Mouse (Mus musculus): ENCODE results near the gene Paip2b.
"Not testable (repeated sequence)": the region's sequence is repeated elsewhere in the genome, so short reads cannot be mapped to it uniquely, and the experiment has no call there.

The Paip2b gene

DNA sequence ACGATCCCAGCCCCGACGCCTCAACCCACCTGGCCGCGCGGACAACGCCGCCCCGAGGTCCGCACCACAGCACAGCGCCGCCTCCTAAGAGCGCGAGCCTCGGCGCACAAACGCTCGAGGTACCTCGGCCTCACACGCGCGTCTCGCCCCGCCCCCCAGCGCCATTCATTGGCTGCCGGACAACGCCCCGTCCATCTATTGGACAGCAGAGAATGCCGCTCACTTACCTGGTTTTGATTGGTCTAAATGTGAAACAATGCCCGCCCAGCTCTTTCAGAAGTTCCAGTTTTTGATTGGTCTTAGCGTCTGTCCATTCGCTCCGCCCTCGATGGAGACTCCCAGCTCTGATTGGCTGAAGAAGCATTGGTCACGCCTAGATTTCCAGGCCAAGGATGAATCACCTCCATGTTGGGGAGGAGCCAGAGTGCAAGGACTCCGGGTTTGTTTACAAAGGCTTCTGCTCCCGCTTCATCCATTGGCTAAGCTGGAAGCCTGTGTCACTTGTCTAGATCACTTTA is at the start of gene Paip2b:
Paip2b (minus strand) TSS at position 136 of the 518 bp plus-strand sequence.
- peak; percentile 98 to 99 for DNase-seq (ENCODE audit: low spot score in 2 of 2)

DNA sequence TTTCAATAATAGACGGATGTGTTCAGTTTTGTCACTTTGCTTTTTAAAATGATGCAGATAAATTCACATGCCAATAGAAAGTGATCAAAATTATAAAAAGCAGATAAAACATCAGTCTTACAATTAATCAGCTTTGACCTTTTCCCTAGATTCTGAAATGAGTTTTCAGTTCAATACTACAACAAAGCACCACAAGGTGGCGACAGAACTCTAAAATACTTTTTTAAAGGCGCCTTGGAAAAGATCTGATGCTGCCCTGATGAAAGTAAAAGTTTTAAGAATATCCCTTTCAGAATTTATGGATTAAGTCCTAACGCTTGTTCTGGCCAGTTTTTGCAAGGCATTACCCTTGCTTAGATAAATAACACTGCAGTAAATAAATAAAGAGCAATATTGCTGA is 48.3 kb upstream of the Paip2b start:
- peak; percentile 70 to 74 for DNase-seq (ENCODE audit: low spot score in 2 of 2)

- peak; percentile 43 to 48 for DNase-seq (ENCODE audit: low spot score in 2 of 2)
Measured at GRCm38 (mm10) chr6:83867598-83868585, 36.4 kb upstream of the Paip2b start.

DNA sequence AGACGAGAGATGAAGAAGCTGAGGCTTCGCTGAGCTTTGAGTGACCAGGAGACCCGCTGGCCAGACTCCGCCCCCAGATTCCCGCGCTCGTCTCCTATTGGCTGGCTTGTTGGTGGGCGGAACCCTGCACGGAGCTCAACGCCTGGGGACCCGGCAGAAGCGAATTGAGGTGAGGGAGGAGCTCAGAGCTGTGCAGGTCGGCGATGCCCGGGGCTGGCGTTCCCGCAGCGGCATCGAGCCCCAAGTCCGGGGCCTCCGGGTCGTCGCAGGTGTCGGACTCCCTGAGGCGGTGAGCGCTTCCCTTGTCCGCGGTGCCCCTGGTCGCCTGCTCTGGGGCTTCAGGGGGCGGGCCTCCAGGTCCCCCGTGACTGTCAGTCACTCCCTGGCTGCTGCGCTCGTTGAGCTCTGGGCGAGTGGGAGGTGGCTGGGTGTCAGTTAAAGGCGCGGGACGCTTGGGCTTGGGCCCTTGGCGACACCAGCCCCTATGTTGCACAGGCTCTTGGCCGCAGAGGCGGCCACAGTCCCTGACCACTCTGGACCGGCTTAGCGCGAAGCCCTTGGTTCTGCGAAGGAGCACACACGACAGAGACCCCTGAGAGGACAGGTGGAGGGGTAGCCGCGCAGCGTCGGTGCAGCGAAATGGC is 35.5 kb upstream of the Paip2b start, which contains the start of gene Zfp638:
Zfp638 (plus strand) TSS at position 156 of the 644 bp plus-strand sequence.
- DNase-seq (ENCODE audit: low spot score in 2 of 2), result peak; percentile 96 to 97

DNA sequence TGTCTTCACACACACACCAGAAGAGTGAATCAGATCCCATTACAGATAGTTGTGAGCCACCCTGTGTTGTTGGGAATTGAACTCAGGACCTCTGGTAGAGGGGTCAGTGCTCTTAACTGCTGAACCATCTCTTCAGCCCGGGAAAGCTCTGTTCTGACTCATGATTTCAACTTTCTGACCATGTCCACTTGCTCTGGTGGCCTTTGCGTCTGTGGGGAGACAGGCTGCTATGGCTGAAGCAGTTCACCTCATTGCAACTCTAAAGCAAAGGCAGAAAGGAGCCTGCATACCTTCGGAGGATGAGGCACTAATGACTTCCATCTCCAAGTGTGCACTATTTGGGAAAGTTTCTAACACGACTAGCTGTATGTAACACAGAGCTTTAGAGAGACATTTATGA is 34.9 kb upstream of the Paip2b start:
- no peak for DNase-seq (ENCODE audit: low spot score in 2 of 2)

GRCm38 (mm10) chr6:83863538-83863937 is 32.0 kb upstream of the Paip2b start:
- DNase-seq (ENCODE audit: low spot score in 2 of 2), result no peak

DNA sequence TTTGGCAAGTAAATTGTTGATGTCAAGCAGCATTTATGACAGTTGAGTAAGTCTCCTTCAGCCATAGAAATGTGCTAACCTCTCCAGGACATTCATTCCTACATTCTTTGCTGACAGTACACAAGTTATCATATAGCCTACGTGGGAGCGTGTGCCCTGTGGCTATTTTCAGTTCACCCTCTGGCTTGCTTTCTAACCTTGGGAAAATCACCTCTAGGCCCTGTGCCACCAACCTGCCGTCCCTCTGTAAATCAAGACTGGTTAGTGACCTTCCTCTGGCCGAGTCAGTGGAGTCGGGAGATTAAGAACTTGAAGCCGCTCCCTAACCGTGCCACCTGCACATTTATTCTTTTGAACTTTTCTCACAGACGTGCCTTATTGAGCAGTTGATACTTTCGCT is 28.5 kb upstream of the Paip2b start:
- no peak for DNase-seq (ENCODE audit: low spot score in 2 of 2)

DNA sequence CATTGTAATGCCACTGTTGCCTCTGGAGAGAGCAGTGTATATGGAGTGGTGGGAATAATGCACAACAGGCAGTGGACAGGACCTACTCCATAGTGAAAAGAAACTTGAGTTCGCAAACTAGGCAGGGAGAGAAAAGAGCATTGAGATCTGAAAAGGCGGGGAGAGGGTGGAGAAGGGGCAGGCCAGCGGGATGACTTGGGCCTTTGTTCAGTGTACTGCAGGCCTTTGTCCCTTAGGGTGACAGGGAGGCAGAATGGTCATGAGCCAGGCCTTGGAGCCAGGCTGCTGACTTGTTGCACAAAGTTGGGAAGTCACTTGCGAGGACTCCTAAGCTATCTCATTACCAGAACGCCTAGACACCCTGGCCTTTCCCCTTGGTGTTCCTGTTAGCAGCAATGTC is 25.9 kb upstream of the Paip2b start:
- no peak for DNase-seq (ENCODE audit: low spot score in 2 of 2)

GRCm38 (mm10) chr6:83849446-83849845 is 17.9 kb upstream of the Paip2b start:
- no peak for DNase-seq (ENCODE audit: low spot score in 2 of 2)

GRCm38 (mm10) chr6:83846141-83846540 is 14.6 kb upstream of the Paip2b start:
- no peak for DNase-seq (ENCODE audit: low spot score in 2 of 2)

DNA sequence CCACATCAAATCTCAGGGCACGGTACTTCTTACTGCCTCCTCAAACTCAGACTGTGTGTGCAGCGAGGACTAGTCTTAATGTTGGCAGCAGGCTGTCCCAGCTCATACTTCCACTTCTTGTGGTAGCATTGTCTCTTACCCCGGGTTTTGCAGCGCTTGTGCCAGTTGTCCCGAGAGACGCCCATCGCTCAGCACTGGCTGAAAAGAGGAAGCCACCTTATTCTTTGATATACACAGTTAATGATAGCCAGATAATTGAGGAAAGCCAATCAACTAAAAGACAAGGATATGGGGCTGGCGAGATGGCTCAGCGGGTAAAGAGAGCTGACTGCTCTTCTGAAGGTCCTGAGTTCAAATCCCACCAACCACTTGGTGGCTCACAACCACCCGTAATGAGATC is 13.4 kb upstream of the Paip2b start:
- DNase-seq (ENCODE audit: low spot score in 2 of 2), result no peak

DNA sequence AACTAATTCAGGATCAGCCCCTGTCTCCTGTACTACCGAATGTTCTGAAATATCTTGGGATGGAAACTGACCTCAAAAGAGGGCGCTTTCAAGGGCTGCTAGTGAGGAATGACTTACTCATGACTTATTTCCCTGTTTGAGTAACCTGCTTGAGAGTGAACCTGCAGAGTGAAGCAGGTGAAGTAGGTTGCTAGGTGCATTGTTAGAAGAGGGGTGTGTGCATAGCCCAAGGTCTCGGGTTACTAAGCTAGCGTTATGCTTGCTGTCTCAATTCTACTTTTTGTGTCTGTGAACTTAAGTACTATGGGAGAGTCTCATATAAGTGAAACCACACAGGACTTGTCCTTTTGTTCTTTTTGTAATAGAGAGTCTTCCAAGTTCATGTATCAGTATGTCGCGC is 8.5 kb upstream of the Paip2b start:
- no peak for DNase-seq (ENCODE audit: low spot score in 2 of 2)

DNA sequence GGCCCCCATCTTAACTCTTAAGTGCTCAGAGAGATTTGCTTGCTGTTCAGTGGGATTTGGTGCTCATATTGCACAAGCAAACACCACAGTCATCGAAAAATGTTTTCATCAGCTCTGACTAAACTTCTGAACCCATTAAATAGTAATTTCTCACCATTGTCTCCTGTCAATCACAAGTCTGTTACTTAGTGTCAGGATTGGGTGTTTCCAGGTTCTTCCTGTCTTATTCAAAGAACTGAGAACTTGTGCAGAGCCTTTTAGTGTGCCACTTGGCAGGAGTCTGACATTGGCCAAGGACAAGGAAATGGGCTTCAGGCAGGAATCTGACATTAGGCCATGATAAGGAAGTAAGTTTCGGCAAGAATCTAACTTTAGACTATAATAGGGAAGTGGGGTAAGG is 6.5 kb upstream of the Paip2b start:
- DNase-seq (ENCODE audit: low spot score in 2 of 2), result no peak

DNA sequence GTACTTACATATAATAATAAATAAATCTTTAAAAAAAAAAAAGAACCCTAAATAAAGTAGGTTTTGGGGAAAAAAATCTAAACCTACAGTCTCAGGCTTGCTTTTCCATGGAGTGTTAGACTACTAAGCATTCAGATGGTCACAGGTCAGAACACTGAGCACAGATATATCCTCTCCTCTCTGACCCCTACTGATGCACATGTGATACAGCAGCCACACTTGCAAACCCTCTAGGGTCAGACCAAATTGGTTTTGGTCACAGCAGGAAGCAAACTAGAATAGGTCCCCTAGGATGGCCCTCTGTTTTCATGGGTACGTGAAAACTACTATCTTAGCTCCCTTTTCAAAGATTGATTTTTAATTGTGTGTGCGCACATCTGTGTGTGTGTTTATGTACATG is 5.3 kb upstream of the Paip2b start:
- DNase-seq (ENCODE audit: low spot score in 2 of 2), result no peak

- DNase-seq (ENCODE audit: low spot score in 2 of 2), result not testable (repeated sequence)
Measured at GRCm38 (mm10) chr6:83832393-83832792, 852 bp upstream of the Paip2b start.

DNA sequence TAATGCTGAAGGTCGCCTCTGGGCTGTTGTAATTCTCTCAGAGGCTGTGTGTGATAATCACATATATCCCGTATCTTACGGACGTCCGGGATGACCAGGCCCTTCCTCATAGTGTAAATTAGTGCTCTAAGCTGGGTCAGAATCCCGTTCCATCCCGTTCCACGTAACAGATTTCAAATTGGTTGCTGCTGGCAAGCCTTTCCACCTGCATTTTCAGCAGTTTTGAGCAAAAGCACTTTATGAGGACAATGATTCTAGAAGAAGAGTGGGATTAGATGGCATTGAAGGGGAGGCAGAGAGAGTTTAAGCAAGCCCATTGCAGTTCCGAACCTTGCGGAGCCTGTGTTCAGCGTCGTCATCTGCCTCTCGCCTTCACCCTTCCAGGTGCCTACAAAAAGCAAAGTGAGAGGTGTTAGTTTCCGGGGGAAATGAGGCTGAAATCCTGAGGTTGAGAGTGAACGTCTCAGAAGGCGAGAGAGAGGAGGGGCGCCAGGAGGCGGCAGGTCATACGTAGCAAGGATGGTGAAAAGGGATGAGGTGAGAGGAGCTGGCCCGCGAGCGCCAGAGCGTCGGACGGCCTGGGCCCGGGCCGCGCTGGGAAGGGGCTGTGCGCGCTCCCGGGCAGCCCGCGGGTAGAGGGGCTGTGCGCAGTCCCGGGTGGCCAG is 468 bp downstream of the Paip2b start:
- peak; percentile 18 to 32 for DNase-seq (ENCODE audit: low spot score in 2 of 2)

DNA sequence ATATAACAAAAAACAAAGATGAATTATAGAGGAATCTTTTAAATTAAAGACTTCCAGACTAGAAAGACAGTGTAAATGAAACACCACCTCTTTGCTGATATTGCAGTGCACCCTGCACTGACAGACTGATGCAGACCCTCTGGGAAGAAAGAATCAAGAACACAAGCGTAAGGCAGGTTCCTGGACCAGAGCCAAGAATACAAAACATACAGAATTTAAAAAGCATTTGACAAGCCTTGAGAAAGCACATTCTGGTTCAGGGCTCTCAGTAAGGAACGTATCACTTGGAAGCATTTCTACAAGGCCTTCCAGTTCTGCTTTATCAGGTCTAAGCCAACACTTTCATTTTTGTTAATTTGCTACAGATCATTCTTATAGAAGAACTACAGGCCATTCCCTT is 9.7 kb downstream of the Paip2b start:
- DNase-seq (ENCODE audit: low spot score in 2 of 2), result no peak

- no peak for DNase-seq (ENCODE audit: low spot score in 2 of 2)
Measured at GRCm38 (mm10) chr6:83820727-83821515, 10.6 kb downstream of the Paip2b start.

GRCm38 (mm10) chr6:83818996-83819395 is 12.5 kb downstream of the Paip2b start:
- no peak for DNase-seq (ENCODE audit: low spot score in 2 of 2)

DNA sequence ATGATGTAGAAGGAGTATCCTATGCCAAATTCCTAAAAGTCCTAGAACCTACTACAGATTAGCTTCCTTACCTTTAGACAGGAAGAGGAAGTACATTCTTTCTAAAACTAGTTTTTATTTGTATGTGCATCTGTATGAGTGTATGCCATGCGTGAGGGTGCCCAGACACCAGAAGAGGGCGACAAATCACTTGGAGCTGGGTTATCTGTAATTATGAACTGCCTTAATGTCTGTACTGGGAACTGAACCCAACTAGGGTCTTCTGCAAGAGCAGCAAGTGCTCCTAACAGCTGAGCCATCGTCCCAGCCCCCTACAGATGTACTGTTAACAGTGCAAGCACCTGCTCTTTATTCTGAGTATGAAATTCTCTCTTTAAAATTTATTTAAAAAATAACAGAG is 15.7 kb downstream of the Paip2b start:
- no peak for DNase-seq (ENCODE audit: low spot score in 2 of 2)

- DNase-seq (ENCODE audit: low spot score in 2 of 2), result no peak
Measured at GRCm38 (mm10) chr6:83802846-83803245, 28.7 kb downstream of the Paip2b start.
